Mouse (Mus musculus) megakaryocyte-erythroid progenitor cell, adult 5-6 weeks (primary cell): ENCODE results near the gene Mfap5. TPM values are rescaled to one million over a fixed set of nuclear protein-coding genes. Genes with fewer than 3 reads are reported as not detected.
"Not testable (repeated sequence)": the region's sequence is repeated elsewhere in the genome, so short reads cannot be mapped to it uniquely, and the experiment has no call there.

ENCODE experiments used
- ATAC-seq: replicated peaks from 2 replicates; pipeline ENCODE4 v1.8.0; 2016; ENCODE audit warnings: mild to moderate bottlenecking, inconsistent platforms; ENCODE audit not compliant: severe bottlenecking, poor library complexity, low FRiP score, low TSS enrichment
- total RNA-seq, 2 experiments: library from RNA; stranded (forward) in 1 of 2; stranded (reverse) in 1 of 2; fragments of 200-1000, 215-1000 nt in 1 of 2; fragments of >200 nt in 1 of 2; fragmentation: Nextera tagmentation in 1 of 2; gene quantifications; 2 replicates each; pipeline ENCODE4 v1.2.3; 2014 to 2017

Gene Mfap5
- total RNA-seq, 2 experiments from 2014 or later = not detected

GRCm38 (mm10) chr6:122554102-122554501 is 48.5 kb downstream of the Mfap5 start:
- ATAC-seq = no peak

GRCm38 (mm10) chr6:122555266-122555665 is 49.6 kb downstream of the Mfap5 start:
- no peak for ATAC-seq

GRCm38 (mm10) chr6:122556959-122557561 is 51.4 kb downstream of the Mfap5 start:
- peak; percentile 47 for ATAC-seq

- peak; percentile 71 for ATAC-seq
Observed at GRCm38 (mm10) chr6:122560427-122560826, 54.8 kb downstream of the Mfap5 start.

GRCm38 (mm10) chr6:122561005-122561404 is 55.4 kb downstream of the Mfap5 start:
- no peak for ATAC-seq

- ATAC-seq = peak; percentile 67
Observed at GRCm38 (mm10) chr6:122562463-122562862, 56.8 kb downstream of the Mfap5 start.

GRCm38 (mm10) chr6:122565070-122565784 is 59.6 kb downstream of the Mfap5 start:
- ATAC-seq = no peak

- no peak for ATAC-seq
Observed at GRCm38 (mm10) chr6:122569113-122569512, 63.5 kb downstream of the Mfap5 start.

- no peak for ATAC-seq
Observed at GRCm38 (mm10) chr6:122569762-122570161, 64.1 kb downstream of the Mfap5 start.

- peak; percentile 87 for ATAC-seq
Observed at GRCm38 (mm10) chr6:122570695-122571616, 65.3 kb downstream of the Mfap5 start.

- peak; percentile 57 for ATAC-seq
Observed at GRCm38 (mm10) chr6:122571617-122571959, 65.9 kb downstream of the Mfap5 start.

- ATAC-seq = not testable (repeated sequence)
Observed at GRCm38 (mm10) chr6:122575037-122575436, 69.4 kb downstream of the Mfap5 start.

GRCm38 (mm10) chr6:122577030-122577429 is 71.4 kb downstream of the Mfap5 start:
- no peak for ATAC-seq

Other genes with a start within 250 kb of the Mfap5 start
- not detected in 2 replicates for gene Klrg1, start 223.0 kb upstream of the Mfap5 start, total RNA-seq (2014; fragmentation: Nextera tagmentation)
- gene Klrg1, start 223.0 kb upstream of the Mfap5 start, total RNA-seq (2017) = not detected in 2 replicates
- gene M6pr, start 197.1 kb upstream of the Mfap5 start, total RNA-seq (2014; fragmentation: Nextera tagmentation) = 160 and 166 TPM in 2 replicates
- 303 and 354 TPM in 2 replicates for gene M6pr, start 197.1 kb upstream of the Mfap5 start, total RNA-seq (2017)
- gene Phc1, start 165.3 kb upstream of the Mfap5 start, total RNA-seq (2014; fragmentation: Nextera tagmentation) = 22.4 and 38.2 TPM in 2 replicates
- 11.7 and 15.7 TPM in 2 replicates for gene Phc1, start 165.3 kb upstream of the Mfap5 start, total RNA-seq (2017)
- gene Rimklb, start 7.1 kb upstream of the Mfap5 start, total RNA-seq (2014; fragmentation: Nextera tagmentation) = not detected in 2 replicates
- not detected in 2 replicates for gene Rimklb, start 7.1 kb upstream of the Mfap5 start, total RNA-seq (2017)
- not detected in 2 replicates for gene Aicda, start 48.0 kb downstream of the Mfap5 start, total RNA-seq (2014; fragmentation: Nextera tagmentation)
- gene Aicda, start 48.0 kb downstream of the Mfap5 start, total RNA-seq (2017) = not detected in 2 replicates
- gene Apobec1, start 96.6 kb downstream of the Mfap5 start, total RNA-seq (2014; fragmentation: Nextera tagmentation) = 11.5 and 30.2 TPM in 2 replicates
- 3.1 and 6.2 TPM in 2 replicates for gene Apobec1, start 96.6 kb downstream of the Mfap5 start, total RNA-seq (2017)
- 14.1 and 24.4 TPM in 2 replicates for gene Gdf3, start 104.2 kb downstream of the Mfap5 start, total RNA-seq (2014; fragmentation: Nextera tagmentation)
- 9.7 and 15.2 TPM in 2 replicates for gene Gdf3, start 104.2 kb downstream of the Mfap5 start, total RNA-seq (2017)
- not detected in 2 replicates for gene Dppa3, start 120.6 kb downstream of the Mfap5 start, total RNA-seq (2014; fragmentation: Nextera tagmentation)
- gene Dppa3, start 120.6 kb downstream of the Mfap5 start, total RNA-seq (2017) = not detected in 2 replicates
- gene Nanog, start 201.6 kb downstream of the Mfap5 start, total RNA-seq (2014; fragmentation: Nextera tagmentation) = not detected in 2 replicates
- gene Nanog, start 201.6 kb downstream of the Mfap5 start, total RNA-seq (2017) = not detected in 2 replicates